Mouse (Mus musculus) adrenal gland, adult (tissue): ENCODE data around the gene Pank2.
"Not testable (repeated sequence)": the region's sequence is repeated elsewhere in the genome, so short reads cannot be mapped to it uniquely, and the experiment has no call there.

Experiments
- DNase-seq, 2 experiments: peaks; one replicate each; pipeline ENCODE4 v3.0.0; 2022 to 2023; ENCODE audit warnings: low spot score in 1 of 2; ENCODE audit not compliant: inconsistent age in 2 of 2

The Pank2 gene

DNA sequence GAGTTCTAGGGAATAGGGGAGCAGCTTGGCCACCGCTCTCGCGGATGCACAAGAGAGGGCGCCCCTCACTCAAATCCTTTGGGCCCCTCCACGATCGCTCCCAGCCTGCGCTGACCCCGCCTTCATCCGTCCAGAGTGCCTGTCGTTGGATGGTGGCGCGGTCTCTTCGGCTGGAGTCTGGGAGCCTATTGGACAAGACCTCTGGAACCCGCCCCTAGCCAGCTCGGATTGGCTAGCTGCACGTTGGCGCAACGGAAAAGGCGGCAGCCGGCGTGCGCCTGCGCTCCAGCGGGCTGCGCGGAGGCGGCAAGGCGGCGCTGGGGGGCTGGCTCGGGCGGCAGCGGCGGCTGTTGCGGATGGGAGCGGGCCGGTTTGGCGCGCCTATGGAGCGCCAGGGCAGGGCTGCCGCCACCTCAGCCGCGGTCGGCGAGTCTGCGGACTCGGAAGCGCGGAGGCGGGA, at the start of gene Pank2:
Gene Pank2, plus strand, starts transcription at position 283 of the 460 bp plus-strand sequence.
- DNase-seq: peak; percentile 98 to 99

DNA sequence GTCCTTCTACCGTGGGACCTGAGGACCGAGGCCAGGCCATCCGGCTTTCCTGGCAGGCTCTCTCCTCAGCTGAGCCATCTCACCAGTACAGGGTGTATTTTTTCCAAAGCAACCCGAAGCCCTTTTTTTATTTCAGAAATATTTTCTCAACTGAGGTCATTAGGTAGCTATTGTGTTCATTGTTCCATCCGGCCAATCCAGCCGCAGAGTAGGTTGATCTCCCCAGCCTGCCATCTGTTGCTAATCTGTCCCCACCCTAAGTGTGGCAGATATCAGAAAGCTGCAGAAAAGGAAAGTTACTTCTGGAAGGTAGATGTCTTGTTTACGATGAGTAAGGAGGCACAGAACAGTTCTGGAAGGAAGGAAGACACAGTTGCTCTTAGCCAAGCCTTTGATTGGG, 48.5 kb upstream of the Pank2 start:
- no peak for DNase-seq

DNA sequence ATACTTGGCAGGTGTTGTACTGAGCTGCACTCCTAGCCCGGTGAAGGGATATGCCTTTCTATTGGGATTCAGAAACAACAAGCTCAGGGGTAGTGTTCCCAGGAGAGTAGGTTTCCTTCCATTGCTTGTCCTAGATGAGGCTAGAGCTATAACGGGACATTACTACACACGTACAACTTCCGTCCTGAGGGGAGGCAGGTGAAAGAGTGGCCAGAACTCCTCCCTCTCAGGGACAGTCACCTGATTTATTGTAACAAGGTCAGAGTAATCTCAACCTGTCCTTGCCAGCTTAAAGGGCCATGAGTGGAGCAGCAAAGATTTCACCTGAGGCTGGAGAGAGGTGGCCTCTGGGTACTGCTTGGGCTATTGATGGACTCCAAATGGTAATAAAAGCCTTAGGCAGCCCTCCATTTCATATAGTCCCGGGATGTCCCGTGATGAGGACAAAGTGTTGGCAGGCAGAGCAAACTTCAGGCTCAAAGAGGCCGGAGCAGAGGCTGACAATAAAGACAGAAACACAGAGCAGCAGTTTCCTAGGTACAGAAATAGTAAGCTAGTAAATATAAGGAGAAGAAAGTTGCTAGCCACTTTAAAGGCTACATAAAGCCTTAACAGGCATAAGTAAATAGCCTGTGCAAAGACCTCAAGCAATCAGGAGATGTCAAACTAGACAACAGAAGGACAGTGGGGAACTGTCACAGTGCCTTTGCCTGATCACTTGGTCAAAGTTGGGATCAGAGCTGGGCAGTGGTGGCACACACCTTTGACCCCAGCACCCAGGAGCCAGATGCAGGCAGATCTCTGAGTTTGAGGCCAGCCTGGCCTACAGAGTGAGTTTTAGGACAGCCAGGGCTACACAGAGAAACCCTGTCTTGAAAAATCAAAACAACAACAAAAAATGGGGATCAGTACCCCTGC, 46.1 kb upstream of the Pank2 start:
- peak; percentile 51 to 84 for DNase-seq

DNA sequence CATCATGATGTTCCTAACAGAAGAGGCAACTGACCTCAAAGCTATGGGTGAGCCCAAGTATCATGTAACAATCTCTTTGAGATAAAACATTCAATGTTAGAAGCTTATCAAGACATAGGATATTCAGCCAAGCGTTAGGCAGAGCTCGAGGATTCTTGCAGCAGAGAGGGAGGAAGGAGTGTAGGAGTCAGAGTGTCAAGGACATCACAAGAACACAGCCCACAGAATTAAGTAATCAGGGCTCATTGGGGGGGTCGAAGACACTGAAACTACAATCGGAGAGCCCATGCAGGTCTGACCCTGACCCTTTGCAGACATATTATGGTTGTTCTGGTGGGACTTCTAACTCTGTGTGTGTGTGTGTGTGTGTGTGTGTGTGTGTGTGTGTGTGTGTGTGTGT, 42.3 kb upstream of the Pank2 start:
- DNase-seq: no peak

DNA sequence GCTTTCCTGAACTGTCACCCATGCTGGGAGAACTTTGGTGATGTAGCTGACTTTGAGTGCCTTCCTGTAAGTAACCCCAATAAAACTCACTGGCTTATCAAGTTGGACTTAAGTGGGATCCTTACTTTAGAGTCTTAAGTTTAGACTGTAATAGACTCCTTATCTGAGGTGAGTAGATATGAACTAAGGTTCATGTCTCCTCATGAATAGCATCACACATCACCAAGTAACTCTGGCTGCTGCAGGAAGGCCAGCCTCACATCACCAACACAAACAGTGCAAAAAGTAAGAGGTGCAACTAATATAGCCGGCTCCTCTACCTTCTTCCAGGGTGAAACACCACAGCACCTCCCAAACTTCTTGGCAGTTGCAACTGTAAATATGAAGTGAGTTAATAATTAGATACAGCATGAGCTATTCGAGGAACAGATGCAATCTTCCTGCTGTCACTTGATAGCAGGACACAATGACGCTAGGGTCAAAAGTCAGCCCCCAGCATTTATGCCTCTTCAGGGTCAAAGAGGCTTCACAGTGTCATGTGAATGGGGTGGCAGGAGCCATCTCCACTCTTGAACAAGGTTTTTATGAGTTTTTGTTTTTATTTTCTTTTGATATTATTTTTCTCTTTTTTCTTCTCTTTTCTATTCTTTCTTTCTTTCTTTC, 40.3 kb upstream of the Pank2 start:
- no peak for DNase-seq

DNA sequence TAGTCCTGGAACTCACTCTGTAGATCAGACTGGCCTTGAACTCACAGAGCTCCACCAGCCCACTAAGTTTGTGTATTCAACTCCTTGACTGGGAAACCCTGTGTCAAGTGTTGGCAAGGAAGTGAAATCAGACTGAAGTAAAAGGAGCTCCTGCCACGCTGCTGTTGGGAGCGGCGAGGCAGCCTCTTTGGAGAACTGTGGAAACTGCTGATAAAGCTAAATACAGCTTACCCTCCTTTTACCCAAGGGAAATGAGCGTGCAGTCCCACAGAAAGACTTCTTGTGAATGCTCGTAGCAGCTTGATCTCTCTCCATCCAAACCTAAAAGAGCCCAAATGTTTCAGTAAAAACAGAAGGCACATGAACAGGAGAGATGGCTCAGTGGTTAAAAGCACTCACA, 39.7 kb upstream of the Pank2 start:
- DNase-seq: no peak

DNA sequence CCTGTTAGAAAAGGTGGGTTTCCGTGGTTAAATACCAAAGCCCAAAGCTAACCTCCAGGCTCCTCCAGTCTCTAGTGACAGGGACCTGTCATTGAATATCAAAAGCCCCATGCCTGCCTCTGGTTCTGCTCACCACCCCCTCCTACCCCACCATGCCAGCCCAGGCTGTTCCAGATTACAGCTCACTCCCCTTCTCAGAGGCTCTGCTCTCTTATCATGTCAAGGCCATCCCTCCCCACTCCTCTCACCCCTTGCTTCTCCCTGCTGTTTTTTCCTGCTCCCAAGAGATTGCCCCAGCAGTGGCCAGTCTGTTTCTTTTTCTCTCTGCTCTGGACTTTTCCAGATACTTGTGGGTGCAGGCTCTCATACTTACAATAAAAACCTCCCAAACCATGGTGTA, 38.7 kb upstream of the Pank2 start:
- DNase-seq: peak; percentile 55 to 69

DNA sequence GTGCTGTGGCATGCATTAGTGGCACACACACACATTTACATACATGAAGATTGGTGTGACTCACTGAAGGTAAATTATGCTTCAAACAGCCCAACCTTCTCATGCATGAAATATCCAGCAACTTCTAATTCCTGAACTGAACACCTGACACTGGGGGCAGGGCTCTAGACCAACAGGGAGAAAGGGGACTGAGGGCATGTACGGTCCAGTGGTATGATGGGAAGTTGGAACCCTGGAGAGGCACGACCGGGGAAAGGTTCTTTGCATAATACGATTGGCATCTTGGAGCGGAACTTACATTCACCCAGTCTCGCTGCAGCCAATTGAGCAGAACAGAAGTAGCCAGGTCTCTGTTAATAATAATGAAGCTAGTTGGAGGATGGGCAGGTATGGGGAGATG, 37.1 kb upstream of the Pank2 start:
- no peak for DNase-seq

DNA sequence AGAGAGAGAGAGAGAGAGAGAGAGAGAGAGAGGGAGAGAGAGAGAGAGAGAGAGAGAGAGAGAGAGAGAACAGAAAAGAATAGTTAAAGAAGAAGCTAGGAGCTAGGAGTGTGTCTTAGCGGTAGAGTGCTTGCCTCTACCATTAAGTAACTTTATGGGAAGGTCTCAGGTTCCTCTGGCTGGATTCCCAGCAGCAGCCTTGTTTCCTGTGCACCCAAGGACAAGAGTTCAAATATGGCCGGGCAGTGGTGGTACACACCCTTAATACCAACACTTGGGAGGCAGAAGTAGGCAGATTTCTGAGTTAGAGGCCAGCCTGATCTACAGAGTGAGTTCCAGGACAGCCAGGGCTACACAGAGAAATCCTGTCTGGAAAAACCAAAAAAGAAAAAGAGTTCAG, 35.6 kb upstream of the Pank2 start:
- DNase-seq: not testable (repeated sequence)

DNA sequence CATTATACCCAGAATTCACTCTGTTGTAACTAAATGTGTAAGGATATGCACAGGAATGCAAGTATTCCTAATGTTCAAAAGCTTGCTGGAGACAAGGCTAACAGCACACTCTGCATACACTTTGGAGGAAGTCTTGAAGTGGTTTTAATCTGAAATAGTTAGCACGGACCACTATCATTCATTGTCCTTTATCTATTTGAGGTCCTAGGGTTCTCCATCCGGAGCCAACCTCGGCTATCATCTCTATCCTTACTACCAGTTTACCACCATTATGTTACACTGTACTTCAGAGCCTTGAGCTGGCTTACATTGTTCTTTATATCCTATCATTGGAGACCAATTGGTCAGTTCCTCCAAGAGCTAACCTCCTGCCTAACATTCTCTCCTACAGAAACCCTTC, 35.1 kb upstream of the Pank2 start:
- DNase-seq: no peak

DNA sequence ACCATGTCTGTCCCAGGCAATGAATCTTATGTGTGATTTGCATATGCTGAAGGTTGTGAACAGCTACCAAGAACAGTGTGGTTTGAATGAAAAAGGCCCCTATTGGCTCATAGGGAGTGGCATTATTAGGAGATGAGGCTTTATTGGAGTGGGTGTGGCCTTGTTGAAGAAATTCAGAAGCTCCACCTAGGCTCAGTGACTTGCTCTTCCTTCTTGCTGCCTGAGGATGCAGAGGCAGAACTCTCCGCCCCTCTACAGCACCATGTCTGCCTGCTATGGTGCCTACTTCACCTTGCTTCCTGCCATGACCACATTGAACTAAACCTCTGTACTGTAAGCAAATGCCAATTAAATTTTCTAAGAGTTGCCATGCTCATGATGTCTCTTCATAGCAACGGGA, 29.7 kb upstream of the Pank2 start:
- peak in 1 of 2 experiments; percentile 38 for DNase-seq

DNA sequence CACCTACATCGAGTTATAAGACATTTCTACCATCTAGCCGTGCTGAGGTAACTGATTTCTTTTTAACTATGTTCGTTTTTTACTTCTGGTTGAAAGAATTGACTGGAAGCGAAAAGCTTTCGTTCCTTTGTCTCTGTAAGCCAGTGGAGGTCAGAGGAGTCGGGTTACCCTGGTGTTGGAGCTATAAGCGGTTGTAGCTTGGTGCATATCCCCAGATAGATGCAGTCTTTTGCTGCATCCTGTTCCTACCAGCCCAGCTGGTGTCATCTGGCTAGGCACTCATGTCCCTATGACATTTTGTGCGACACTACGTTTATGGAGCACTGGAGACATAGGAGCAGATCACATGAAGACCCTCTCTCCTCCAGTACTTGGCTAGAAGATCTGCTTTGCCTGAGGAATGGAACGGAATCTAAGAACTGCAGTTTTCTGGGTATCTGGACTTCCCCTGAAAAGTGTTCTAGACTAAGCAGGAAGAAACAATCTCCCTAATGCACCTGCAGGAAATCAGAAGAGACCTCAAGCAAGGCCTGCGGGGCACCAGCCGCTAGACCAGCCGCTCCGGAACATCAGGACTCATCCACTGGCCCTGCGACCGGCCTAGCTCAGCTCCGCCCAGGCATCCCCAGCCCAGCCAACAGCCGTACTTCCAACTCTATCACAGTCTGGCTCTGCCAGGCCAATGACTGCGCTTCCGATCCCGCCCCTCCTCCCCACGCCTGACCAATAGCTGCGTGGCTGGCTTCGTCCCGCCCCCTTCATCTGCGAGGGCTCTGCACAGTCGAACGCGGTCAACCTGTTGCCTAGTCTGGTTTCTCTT, 28.8 kb upstream of the Pank2 start, which contains the start of gene Mavs:
Gene Mavs, plus strand, starts transcription at position 757 of the 820 bp plus-strand sequence.
- peak; percentile 97 to 98 for DNase-seq

DNA sequence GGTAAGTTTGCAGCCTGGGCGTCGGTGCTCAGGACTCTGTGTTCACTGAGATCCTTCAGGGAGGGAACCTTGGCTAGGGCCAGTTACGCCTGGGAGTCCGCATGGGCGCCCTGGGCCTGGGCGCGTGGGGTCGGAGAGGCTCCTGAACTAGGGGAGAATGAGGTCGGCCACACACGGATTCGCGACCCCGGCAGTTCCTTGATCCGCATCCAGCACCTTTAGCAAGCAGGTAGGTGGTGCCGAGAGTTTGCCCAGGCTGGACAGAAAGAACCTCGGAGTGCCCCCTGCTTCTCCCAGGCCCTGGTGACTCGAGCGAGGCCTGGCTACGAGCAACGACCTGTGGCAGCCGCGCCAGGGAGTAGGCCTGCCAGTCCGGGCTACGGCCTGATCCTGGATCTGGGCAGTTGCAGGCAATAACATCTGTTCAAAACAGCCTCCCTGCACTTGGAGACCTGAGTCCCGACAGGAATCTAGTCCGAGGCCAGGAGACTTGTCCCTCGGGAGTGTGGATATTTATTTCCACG, 28.1 kb upstream of the Pank2 start:
- DNase-seq: no peak

DNA sequence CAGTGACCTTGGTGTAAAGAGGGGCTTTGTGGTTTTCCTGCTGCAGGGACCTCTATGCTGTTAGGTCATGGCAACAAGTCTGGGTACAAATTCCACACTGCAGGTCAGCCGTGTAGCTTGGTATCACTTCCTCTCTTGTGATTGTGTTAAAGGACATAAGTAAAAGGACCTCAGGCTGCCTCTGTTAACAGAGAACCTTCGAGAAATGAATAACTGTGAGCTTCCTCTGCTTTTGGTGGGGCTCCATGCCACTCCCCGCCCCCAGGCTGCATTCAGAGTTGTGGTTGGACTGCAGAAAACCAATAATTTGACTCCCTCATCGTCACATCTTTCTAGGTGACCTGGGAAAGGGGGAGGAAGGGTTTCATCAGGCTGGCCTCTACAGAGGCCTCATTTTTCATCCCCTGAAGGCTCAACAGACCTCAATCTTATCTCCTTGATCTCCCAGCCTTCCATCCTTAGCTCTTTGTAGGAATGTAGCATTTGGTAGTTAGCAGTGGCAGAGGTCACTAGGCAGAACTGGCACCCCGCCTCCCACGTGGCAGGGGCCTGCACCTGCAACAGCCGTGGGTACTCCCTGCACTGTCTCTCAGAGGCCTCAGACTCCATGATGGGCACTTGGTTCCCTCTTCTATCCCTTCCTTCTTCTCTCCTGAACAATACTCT, 27.2 kb upstream of the Pank2 start:
- peak in 1 of 2 experiments; percentile 66 for DNase-seq

DNA sequence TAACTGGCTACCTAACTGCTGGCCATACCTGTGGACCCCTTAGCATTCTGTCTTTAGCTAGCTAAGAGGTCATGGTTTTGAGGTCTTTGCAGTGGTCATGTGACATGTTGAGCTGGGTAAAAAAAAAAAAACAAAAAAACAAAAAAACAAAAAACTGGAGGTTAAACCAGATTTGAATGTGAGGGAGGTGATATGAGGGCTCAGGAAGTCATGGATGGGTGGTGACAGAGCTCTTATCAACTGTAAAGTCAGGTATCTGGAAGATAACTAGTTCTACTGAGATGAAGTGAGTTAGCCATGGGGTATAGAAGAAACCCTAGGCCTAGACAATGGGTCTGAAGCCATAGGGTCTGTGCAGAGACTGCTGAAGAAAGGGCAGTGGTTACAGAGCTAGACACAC, 20.1 kb upstream of the Pank2 start:
- DNase-seq: no peak

DNA sequence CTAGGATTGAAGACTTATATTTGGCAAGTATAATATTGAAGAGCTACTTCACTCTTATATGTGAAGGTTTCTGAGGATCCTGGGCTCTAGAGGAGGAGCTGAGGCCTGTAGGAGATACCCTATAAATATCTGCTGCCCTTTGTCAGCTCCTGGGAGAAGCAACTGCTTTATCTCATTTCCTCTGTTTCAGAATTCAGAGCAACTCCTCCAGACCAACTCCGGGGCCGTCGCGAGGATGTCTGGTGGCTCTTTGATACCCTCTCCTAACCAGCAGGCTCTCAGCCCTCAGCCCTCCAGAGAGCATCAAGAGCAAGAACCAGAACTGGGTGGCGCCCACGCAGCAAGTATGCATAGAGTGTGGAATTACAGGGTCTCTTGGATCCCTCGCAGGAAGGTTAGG, 19.4 kb upstream of the Pank2 start:
- no peak for DNase-seq

DNA sequence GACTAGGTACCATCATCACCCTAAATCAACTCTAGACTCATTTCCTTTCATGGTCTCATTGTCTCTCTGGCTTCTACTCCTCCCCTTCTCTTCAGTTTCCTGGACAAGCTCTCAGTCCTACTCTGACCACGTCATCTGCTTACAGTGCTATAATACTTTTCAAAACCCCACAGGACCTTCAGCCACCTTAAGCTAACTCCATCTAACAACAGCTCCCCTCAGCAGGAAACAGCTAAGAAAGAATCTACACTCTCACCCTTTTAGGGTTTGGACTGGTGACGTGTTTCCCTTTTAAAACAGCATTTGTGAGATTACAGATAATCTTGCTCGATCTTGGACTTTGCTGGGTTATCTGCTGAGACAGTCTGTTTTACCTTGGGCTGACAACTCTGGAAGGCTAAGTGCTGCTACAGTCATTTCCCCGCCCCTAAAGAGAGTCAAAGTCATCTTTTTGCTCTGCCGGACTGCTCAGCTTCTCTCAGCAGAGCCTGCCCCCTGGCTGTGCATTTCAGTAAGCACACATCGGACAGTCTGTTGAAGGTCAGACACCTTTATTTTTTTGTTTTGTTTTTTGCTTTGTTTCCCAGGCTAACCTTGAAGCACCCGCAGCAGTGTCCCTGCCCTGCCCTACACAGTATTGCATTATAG, 8.5 kb upstream of the Pank2 start:
- DNase-seq: peak; percentile 75 to 87

DNA sequence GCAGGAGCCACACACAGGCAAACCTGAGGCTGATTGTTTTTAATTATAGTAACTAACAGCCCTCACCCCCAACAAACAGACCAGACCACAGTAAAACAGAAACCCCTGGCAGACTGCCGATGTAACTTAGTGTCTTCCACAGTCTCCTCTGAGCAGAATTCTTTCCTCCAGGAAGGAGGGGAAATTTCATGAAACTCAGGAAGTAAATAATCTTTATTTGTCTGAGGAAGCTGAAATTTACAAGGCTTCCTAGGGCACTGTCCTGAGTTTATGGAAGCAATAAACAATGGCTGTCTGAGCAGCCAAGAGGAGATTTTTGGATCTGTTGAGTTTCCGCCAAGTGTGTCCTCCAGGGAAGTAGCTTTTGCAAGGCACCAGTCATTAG, 8.0 kb upstream of the Pank2 start:
- no peak for DNase-seq

DNA sequence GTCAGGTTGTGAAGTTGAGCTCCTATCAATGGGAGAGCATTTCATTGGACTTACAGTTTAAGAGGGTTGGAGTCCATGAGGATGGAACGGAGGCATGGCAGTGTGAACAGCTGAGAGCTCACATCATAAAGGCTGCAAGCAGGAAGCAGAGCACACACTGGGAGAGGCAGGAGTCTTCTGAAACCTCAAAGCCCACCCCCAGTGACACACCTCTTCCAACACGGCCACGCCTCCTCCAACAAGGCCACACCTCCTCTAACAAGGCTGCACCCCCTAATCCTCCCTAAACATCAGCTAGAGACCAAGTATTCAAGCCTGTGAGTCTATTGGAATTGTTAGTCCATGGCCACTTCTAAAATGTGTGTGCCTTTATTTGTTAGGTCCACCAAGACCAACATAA, 6.6 kb upstream of the Pank2 start:
- no peak for DNase-seq

DNA sequence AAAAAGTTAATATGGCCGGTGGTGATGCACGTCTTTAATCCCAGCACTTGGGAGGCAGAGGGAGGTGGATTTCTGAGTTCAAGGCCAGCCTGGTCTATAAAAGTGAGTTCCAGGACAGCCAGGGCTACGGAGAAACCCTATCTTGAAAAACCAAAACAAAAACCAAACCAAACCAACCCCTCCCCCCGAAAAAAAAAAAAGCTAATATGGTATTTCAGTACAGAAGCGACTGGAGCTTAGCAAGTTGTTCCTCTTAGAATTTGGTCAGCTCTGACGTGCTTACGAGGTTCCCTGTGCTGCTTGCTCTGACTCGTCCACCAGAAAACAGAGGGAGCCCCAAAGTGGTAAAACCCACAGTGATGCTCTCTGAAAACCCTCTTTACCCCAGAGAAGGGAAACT, 3.6 kb upstream of the Pank2 start:
- no peak for DNase-seq
